Mouse (Mus musculus) ovary, postnatal 36 days (tissue): ENCODE measurements around the gene 5730596B20Rik.

Experiments
- DNase-seq: peaks from one replicate; pipeline ENCODE4 v3.0.0; 2022; ENCODE audit warnings: low spot score, mixed read lengths

5730596B20Rik gene

DNA sequence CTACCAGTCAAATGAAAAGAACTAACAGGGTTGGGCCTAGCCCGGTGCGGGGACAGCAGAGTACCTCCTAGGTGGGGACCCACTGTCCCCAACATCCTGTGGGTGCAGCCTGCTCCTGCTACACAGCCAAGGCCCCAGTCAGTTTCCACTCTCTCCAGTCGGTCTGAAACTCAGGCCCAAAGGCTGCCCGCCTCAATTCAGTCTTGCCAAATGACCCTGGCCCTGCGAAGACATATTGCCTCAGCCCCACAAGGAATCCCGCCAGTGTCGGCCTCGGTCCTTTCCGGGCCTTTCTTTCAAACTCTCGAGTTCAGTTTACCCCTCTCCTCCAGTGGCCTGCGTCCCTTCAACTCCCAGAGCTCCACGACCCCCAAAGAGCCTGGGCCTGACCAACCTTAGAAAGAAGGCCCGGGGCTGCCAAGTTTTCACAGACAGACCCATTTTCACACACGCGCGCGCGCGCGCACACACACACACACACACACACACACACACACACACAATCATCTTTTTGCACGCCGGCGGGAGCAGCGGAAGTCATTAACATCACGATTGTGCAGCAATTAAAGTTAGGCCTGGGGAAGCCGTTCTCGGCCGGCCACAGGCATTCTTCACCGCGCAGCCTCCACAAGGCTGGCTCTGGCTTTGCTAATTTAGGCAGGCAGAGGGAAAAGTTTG, 22.9 kb downstream of the 5730596B20Rik start:
- no peak for DNase-seq

DNA sequence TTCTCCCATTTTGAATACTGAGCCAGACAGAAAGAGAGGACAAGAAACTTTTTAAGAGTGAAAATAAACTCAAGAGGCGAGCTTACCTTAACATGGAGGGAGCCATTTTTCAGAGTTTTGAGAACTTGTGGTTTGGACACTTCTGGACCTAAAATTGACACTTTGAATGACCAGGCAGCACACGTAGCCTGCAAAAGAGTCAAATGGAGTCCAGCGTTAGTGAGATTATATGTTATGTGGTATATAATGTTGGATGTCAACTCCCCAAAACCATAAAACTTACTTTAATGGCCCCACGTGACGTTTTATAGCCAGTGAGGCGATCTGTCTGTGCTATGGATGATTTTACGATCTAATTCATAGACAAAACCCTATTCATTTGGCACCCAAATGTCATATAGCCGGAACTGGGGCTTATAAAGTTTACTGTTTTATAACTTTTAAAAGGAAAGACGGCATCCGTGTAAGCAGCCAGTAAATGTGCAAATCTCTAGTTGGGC, 23.5 kb downstream of the 5730596B20Rik start:
- DNase-seq = no peak

DNA sequence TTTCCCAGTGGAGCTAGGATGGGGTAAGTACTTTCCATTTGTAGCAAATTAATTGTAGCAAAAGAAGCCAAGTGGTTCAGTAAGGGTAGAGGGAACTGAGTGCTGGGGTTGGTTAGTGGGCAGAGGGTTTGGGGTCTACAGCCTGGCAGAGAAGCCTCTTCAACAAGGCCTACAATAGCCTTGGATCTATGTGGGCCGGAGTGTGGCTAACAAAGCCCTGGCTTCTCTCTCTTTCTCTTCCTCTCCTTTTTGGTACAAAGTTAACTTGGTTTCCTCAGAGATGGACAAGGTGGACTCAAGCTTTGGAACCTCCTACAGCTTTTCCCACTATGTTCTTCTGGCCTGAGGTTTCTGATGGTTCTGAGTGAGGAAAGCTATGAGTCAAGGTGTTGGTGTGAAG, 24.0 kb downstream of the 5730596B20Rik start:
- DNase-seq = no peak

DNA sequence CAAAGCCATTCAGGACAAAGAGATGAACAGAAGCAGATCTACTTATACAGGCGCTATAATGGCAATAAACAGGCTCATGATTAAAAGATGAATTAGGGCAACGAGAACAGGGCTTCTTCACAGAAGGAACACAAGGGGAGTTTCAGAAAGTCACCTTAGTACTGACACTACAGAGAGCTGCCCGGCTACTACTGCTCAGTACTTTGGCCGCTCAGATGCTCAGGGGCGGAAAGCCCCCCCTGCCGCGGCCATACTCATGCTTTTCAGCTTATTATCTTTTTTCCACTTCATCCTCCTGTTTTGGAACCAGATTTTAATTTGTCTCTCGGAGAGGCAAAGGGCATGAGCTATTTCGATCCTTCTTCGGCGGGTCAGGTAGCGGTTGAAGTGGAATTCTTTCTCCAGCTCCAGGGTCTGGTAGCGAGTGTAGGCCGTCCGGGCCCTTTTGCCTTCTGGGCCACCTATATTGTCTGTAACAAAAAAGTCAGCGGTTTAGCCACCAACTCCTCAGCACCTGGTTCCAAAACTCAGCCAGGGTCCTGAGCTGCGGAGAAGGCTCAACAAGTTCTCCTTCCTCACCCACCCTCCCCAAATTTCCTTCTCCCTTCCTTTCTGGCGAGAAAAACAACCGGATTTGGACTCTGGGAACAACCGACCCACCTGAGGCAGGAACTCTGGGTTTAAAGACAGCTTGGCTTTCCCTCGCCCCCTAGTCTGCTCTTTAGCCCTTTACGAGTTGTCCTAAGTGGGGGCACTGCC, 25.2 kb downstream of the 5730596B20Rik start:
- DNase-seq = no peak

DNA sequence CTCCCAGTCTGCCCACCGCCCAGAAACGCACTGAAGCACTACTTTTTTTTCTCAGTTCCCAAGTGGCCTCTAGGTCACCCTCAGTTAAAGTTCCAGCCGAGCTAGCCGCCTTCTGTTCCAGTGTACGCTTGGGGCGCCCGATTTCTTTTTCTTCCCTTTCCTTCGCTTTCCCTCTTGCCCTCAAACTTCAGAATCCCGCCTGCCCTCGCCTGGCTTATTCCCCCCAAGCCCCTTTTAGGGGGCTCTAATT, 25.7 kb downstream of the 5730596B20Rik start:
- no peak for DNase-seq

DNA sequence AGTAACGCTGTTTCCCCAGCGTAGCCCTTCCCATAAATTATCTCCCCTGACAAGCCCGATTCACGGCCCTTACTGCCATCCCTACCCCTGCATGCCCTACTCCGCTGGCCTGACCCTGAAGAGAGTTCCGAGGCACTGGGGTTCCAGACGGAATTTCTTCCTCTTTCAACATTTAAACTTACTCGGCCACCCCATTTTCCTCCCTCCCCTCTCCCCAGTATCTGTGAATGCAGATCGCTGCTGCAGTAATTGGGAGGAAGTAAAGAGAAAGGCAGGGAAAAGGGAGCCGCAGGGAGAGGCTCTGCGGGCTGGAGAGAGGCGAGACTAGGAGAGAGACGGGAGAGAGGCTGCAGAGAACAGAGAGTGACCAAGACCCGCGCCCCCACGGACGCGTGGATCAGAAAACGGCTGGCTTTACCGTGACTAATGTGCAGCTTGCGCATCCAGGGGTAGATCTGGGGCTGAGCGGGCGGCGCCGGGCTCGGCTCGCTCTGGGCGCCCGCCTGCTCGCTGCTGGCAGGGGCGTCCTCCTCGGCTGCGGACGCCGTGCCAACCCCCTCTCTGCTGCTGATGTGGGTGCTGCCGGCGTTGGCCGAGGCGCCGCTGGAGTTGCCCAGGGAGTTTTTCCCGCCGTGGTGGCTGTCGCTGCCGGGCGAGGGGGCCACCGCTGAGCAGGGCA, 26.2 kb downstream of the 5730596B20Rik start:
- peak; percentile 25 for DNase-seq

DNA sequence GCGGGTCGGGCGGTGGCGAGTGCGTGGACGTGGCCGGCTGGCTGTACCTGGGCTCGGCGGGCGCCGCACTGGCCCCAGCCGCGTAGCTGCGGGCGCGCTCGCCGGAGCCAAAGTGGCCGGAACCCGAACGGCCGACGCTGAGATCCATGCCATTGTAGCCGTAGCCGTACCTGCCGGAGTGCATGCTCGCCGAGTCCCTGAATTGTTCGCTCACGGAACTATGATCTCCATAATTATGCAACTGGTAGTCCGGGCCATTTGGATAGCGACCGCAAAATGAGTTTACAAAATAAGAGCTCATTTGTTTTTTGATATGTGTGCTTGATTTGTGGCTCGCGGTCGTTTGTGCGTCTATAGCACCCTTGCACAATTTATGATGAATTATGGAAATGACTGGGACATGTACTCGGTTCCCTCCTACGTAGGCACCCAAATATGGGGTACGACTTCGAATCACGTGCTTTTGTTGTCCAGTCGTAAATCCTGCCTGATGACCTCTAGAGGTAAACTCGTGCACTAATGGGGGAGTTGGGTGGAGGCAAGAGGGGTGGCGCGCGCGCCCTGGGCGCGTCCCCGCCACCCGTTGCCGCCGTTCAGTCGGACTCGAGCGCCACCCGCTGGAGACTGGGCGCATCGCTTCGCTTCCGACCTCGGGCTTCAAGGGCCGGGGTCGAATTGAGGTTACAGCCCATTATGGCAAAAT, 26.9 kb downstream of the 5730596B20Rik start, which contains the start of gene Hoxa5:
Hoxa5 (minus strand) TSS at position 538 of the 703 bp plus-strand sequence.
- DNase-seq = peak; percentile 65

DNA sequence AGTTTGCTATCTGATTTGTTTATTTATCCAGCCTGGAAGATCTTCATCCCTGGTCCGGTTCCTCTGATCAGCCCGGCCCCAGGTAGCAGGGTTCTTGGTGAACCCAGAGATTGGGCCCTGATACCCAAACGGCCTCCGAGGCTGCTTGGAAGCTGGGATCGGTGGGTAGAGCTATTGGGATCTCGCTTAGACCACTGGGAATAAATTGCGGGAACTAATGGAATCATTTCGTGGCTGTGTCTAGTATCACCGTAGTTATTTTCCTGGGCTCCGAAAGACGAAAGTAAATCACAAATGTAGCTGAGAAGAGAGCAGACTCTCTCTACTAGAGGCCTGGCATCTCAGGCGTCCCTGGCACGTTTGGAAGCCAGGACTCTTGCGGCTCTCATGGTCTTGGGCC, 27.9 kb downstream of the 5730596B20Rik start:
- no peak for DNase-seq

DNA sequence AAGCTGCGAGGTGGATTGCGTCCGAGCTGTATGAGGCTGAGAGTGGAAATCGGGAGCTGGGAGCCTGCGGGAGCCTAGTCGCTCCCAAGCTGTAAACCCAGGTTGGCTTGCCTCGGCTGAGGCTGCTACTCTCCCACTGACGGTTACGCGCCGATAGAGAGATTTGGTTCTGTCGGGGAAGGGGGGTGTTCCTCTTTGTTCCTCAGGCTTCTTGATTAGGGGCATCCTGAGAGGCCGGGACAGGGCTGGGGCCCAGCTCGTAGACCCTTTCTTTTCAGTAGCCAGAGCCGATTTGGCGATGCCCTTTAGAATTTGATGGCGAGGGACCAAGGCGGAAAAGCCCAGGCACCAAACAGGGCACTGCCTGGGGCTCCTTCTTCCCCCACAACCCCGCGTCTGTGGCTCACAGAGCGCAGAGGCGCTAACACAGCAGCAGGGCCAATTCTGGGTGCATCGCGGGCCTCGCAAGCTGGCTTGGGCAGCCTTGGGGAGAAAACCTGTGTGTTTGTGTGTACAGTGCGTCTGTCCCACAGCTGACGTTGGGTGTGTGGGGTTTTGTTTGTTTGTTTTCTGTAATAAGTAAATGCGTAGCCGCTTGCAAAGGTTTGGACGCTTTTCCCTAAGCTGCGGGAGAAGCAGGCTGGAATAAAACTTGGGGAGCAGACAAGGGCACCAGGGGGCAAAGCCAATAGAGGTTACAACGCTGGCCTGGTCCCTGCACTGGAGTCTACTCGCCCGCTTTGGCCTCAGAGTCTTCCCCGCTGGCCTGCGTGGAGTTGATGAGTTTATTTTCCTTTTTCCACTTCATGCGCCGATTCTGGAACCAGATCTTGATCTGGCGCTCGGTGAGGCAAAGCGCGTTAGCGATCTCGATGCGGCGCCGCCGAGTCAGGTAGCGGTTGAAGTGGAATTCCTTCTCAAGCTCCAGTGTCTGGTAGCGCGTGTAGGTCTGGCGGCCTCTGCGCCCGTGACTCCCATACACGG, 28.6 kb downstream of the 5730596B20Rik start:
- DNase-seq = no peak

DNA sequence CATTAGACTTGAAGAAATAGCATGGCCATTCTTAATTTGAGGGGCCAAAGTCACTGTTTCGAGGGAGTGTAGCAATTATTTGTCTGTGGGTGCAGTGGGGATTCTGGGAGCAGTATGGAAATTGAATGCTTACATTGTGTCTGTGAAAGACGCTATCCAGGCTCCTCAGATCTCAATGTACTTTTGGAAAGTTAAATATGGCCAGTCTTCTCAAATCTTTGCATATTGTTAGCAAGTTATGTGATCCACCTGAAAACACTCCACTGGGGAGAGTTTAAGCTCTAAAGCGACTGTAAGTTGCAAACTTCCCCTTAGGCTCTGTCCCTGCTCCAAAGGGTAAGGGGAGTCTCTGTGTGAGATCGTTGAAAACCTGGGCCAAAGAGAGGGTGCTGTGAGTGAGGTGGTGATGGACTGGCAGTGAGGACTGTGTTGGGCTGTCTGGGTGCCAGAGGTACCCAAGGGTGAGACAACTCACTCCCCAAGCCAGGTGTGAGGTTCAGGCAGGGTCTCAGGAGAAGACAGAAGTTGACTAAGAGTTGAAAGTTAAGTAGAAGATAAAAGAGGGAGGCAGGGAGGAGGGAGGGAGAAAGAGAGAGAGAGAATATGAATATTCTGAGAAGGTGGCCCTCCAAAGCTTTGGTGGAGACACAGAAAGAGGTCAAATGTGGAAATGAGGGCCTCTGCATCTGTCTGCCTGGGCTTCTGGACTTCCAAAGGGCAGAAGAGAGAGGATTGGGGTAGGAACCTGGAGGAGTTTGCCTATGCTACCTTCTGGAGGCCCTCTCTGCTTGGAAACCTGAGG, 29.8 kb downstream of the 5730596B20Rik start:
- no peak for DNase-seq

DNA sequence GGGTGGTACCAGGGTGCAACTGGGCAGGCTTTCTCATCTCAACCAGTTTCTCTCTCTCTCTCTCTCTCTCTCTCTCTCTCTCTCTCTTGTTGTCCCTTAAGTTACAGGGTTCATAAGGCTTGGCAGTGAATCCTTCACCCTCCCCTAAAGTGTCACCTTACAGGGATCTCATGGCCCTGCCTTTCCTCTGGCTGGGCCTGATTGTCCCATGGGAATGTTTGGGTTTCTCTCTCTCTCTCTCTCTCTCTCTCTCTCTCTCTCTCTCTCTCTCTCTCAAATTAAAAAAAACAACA, 30.3 kb downstream of the 5730596B20Rik start:
- no peak for DNase-seq

DNA sequence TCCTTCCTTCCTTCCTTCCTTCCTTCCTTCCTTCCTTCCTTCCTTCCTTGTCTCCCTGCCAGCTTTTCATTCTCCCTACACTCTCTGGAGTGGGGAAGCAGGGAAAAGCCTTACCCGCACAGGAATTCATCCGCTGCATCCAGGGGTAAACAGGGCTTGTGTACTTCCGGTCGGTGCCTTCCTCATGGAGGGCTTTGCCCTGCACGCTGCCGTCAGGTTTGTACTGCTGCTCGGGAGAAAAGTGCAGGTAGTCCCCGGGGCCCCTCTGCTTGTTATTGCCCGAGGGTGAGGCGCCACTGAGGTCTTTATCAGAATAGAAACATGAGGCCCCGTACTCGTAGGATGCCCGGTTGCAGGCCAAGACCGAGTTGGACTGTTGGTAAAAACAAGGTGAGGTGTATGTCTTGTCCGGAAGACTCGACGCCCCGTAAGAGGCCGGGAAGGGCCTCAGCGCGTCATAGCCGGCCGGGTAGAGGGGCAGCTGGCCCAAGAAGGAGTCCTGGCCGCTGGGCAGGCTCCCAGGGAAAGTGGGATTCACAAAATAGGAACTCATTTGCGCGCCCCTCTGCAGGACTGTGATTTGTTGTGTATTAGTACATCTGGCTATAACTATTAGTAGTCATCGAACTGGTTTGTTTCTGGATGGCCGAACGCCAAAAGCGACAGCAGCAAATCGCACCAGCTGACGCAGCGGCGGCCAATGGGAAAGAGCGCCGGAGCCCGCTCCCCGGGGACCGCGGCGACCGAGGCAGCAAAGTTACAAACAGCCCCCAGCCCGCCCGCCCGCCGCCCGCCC, 31.0 kb downstream of the 5730596B20Rik start, which contains the start of gene Hoxa6:
Hoxa6 (minus strand) TSS at position 651 of the 796 bp plus-strand sequence.
- no peak for DNase-seq

DNA sequence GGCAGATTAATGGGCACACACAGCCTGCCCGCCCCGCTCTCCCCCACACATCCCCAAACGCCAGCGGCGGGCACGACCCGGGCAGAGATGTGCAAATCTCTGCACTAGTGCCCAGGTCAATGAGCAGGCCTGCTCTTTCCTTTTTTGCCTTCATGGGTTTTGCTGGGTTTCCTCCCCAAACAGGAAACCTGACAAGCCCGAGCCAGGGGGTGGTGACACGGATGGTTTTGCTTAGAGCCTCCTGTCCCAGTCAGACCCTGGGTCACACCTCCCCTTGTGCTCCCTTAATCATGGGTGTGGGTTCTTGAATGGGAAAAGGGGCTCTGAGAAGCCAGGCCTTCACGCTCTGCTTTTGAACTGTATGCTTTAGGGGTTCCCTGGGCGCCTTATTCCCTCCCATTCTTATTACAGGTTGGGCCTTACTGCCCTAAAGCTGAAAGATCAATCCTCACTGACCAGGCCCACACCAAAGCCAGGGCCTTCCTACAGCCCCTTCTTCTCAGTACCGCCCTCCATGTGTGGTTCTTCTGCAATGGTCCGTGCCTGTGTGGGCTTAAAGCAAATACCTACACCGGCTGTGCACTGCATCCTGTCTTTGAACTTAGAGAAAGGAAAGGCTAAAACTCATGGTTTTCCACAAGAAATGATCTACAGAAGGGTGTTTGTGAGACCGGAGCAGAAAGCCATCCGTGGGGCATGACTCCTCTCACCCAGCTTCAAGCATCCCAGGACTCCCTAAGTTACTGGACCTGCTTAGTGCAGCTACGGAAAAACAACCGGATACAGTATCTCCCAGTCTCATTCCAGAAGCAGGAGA, 31.8 kb downstream of the 5730596B20Rik start:
- no peak for DNase-seq

DNA sequence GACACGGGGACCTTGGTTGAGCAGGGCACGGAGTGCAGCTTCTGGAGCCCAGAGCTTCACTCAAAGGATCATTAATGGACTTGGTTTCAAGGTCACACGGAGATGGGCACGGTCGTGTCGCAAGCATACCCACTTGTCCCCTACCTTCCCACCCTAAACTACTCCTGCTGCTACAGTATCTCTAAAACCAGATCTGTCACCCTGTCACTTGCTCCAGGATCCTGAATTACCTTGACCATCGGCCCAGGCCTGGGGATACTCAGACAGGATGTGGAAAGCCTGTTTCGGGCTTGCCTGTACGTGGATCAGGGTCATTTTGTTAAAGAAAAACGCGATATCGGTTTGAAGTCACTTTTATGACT, 32.4 kb downstream of the 5730596B20Rik start:
- no peak for DNase-seq

DNA sequence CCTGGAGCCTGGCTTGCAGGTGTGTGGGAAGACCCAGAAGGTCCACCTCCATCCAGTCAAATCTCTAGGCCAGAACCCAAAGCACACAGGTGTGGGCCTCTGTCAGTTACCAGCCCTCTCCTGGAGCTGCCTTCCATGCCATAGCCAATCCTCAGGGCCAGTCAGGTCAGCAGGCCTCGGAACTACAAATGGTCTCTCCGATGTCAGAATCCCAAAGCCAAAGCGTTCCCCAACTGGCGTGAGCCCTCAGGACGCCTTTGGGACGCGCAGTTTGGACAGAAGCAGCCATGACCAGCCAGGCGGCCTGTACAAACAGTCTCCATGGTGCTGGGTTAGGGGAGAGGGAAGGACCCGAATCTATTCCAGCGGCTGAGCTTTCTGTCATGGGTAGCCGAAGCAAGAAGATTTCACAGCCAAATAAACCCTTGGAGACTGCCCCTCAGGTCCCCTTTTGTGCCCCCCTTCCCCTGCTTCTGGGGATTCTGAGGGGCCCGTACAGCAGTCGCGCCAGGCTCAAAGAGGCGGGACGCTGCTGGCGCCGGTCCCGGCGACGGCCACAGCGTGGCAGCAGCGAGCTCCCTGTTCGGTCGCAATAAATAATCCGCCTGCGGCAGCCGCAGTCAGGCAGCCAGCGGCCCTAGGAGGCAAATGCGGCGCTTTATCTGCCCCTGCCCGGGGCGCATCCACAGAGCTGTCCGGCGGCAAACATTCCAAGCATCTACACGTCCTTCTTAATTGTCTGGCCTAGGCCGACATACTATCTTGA, 34.1 kb downstream of the 5730596B20Rik start:
- DNase-seq = peak; percentile 76

DNA sequence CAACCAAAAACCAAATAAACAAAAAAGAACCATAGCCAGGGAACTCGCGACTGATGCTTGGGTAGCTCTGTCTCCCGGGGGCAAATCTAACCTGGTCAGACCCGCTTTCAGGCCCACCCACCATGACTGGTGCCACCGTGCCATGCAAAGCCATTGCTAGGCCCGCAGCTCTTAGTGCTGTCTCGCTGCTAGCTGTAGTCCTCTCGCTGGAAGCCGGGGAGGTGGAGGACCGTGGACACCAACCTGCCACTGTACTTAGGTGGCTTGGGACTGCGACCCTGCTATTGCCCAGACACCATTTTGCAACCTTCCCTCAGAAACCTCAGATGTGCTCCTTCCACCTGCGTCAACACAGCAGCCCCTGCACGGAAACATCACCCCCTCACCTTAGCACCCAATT, 34.7 kb downstream of the 5730596B20Rik start:
- no peak for DNase-seq

DNA sequence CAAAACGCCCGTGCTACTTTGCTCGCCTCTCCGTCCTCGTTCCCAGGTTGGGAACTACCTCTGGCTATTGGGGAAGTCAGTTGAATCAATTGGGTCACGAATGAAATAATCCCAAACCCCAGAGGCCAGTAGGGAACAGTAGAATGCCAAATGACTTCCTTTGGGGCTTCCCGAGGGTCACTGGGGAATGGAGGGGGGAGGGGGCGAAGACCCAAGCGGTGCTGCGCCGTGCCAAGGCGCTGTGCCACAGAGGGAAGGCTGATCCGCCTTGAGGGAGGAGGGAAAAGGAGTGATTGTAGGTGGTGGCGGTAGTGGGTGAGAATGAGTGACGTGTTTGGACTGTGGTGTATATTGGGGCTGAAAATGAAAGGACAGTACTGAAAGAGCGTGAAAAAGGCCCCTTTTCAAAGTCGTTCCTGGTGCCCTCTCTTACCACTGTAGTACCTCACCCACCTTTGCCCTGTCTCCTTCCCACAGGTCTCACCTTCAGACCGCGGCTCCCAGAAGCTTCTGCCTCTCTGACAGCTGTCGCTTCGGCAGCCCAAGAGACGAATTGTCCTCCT, 35.3 kb downstream of the 5730596B20Rik start:
- no peak for DNase-seq
